Mouse (Mus musculus) C2C12 (cell line): ENCODE data around the gene Samd4.

ENCODE experiments used
- CEBPB ChIP-seq: IDR thresholded peaks from one replicate; pipeline ENCODE4 v1.6.1; 2011; ENCODE audit warnings: low read depth, mild to moderate bottlenecking, control low read depth, moderate library complexity
- CTCF ChIP-seq: IDR thresholded peaks from one replicate; pipeline ENCODE4 v1.5.1; 2011; ENCODE audit not compliant: control insufficient read depth, insufficient read depth, insufficient read length
- MYOD1 ChIP-seq: IDR thresholded peaks from one replicate; pipeline ENCODE4 v1.6.1; 2011; ENCODE audit warnings: low read depth; ENCODE audit not compliant: control insufficient read depth, insufficient read length

DNA sequence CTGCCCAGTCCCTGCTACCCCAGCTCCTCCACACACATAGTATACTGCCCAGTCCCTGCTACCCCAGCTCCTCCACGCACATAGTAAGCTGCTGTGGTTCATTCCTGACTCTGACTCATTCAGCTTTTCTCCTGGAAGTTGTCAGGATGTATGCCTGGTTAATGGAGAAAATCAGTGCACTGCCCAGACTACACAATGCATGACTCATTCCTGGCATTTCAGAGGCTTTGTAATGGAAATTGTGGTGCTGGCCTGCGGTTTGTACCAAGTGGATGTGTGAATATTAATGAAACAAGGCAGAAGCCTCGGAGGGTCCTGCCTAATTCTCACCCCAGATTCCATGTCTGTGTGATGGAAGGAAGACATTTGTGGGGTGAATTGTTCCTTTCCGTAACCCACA is 107.0 kb downstream of the Samd4 start:
- TF ChIP-seq CEBPB (no peak), CTCF (no peak), MYOD1 (peak; percentile 28)
